Mouse (Mus musculus): ENCODE measurements around the gene Dpf1. TPM values are rescaled to one million over a fixed set of nuclear protein-coding genes. Genes with fewer than 3 reads are reported as not detected.

Gene Dpf1
- polyA plus RNA-seq, 1 experiment from 2014 or later = 42.7 TPM

DNA sequence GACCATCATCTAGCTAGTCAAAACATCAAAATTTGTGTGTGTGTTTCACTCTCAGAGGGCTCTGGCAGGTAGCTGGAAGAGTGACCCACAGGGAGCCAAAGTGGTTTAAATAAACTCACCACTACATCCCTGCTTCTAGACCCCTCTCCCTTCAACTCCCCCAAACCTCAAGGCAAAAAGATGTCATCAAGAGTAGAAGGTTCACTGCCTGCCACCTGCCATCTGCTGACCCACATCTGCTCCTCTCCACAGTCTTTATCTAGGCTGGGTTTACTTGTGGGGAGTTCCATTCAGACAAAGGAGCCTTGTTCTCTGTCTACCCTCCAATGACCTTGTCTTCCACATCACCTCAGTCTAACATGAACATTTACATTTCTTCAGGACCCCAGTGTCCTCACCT is 24.5 kb upstream of the Dpf1 start:
- DNase-seq (ENCODE audit: extremely low spot score, low spot score) = no peak
- H3K36me3 ChIP-seq (replicated peaks) = no peaks in the 10 kb centered on the region
- H3K4me1 ChIP-seq = peaks cover 23% of the 10 kb centered on the region
- H3K27me3 ChIP-seq (ENCODE audit: poor library complexity, severe bottlenecking) = peaks cover 48% of the 10 kb centered on the region
- no peak overlapping the region for H3K4me3 ChIP-seq
- no peaks in the 10 kb centered on the region for H3K9me3 ChIP-seq
- no peak overlapping the region for H3K27ac ChIP-seq

DNA sequence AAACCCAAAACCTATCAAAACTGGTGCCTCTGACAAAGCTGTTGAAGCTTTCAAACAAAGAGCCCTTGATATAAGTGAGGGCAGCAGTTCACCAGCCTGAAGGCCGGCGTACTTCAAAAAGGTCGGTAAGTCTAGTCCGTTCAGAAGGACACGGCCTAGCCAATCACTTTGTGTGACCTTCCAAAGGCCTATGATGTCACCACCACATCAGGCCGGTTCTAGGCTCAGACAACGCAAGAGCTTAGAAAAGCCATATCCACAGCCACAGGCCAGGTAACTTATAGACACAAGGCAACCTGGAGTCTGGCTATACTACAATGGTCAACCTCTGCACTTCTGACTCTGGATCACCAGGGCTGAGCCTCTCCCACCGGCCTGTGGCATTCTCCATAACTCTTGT is 23.8 kb upstream of the Dpf1 start:
- no peak overlapping the region for H3K4me3 ChIP-seq
- peaks cover 23% of the 10 kb centered on the region for H3K4me1 ChIP-seq
- peaks cover 55% of the 10 kb centered on the region for H3K27me3 ChIP-seq (ENCODE audit: poor library complexity, severe bottlenecking)
- 79% methylated on average over 8 of the region's 8 CpGs for WGBS
- no peak for DNase-seq (ENCODE audit: extremely low spot score, low spot score)
- H3K9me3 ChIP-seq = no peaks in the 10 kb centered on the region
- H3K36me3 ChIP-seq (replicated peaks) = no peaks in the 10 kb centered on the region
- H3K27ac ChIP-seq = no peak overlapping the region

DNA sequence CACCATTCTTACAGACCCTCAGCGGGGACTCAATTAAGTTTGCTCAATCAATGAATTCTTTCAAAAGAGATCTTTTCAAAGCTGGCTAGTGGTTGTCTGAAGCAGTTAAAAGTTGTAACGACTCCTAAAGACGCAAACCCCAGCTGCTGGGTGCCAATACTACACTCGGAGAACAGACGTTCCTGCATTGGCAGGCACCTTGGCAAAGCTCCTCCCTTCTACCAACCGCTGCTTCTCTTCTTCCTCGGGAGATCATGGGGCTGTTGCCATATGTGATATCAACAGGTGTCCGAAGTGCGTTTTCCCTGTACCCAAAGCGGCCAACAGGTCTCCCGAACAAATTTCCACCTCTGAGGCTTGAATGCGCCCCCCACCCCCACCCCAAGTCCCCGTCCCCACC is 22.9 kb upstream of the Dpf1 start:
- Histone ChIP-seq H3K27me3 (ENCODE audit: poor library complexity, severe bottlenecking) (peaks cover 63% of the 10 kb centered on the region), H3K4me1 (peaks cover 23% of the 10 kb centered on the region), H3K9me3 (no peaks in the 10 kb centered on the region), H3K4me3 (peak overlapping the region; percentile 73), H3K27ac (peak overlapping the region; percentile 84), H3K36me3 (replicated peaks) (no peaks in the 10 kb centered on the region)
- DNase-seq (ENCODE audit: extremely low spot score, low spot score) = no peak
- WGBS = 12% methylated on average over 13 of the region's 13 CpGs

DNA sequence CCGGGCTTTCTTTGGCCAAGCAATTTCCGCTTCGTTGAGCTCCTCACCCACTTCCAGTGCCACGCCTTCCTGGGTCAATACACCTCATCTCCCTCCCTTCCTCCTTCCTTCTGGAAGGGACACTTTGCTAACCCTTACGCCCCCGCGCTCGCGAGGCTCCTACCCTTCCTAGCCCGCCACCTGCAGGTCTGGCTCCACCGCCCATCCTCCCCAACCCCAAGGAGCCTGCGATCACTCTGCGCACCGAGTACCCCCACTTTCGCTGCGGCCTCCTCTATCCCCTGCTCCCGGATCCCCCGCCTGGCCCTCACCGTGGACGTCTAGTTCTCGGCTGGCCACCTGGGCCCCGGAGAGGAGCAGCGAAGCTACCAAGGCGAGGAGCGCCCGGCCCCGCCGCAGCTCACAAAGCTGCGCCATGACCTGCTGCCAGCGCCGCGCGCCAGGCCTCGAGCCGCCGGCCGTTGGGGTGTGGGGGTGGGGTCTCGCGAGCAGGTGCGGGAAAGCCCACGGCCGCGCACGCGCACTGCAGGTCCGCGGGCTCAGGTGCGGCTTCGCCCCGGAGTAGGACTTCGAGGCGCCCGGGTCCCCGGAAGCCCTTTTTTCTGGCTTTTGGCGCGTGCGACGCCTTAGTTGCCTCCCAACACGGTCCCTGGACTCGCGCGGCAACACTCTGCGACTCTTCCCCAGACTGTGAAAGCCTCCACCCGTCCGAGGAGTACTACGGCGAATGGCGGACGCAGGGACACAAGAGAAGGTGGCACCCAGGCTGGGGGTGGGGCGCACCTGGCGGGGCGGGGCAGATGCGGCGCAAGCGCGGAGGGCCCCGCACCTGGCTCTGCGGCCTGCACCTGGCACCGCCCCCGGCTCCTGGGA is 22.3 kb upstream of the Dpf1 start, which contains the start of gene Spint2:
Spint2 (minus strand) TSS at position 712 of the 873 bp plus-strand sequence.
- H3K4me1 ChIP-seq = peaks cover 23% of the 10 kb centered on the region
- peak within 1 kb of the TSS; percentile 73 for H3K4me3 ChIP-seq
- WGBS = under 1% methylated on average over 80 of the region's 80 CpGs
- H3K27ac ChIP-seq = peak within 1 kb of the TSS; percentile 84
- DNase-seq (ENCODE audit: extremely low spot score, low spot score) = peak; percentile 48
- H3K36me3 ChIP-seq (replicated peaks) = no peaks in the 10 kb centered on the region
- H3K27me3 ChIP-seq (ENCODE audit: poor library complexity, severe bottlenecking) = peaks cover 63% of the 10 kb centered on the region
- H3K9me3 ChIP-seq = no peaks in the 10 kb centered on the region

DNA sequence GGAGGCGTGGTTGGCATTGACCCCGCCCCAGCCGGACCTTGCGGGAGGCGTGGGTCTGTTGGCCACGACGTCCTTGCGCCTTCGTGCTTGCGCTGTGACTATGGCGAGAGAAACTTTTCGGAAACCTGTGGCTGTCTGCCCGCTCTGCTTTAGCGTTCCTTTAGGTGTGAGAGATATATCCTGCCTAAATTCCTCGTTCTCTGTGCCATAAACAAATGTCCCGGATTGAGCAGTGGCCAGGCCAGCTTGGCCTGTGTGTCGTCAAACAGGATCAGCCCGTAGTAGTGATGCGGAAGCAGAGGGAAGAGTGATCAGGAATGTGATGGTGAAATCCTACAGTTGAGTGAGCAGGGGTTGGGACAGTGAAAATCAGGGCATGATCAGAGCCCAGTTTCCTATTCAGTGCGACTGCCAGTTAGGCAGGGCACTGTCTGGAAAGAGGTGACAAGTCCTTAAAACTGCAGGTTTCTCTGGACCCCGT is 21.6 kb upstream of the Dpf1 start:
- H3K27me3 ChIP-seq (ENCODE audit: poor library complexity, severe bottlenecking) = peaks cover 65% of the 10 kb centered on the region
- 11% methylated on average over 21 of the region's 21 CpGs for WGBS
- H3K36me3 ChIP-seq (replicated peaks) = no peaks in the 10 kb centered on the region
- H3K4me3 ChIP-seq = peak overlapping the region; percentile 73
- H3K9me3 ChIP-seq = no peaks in the 10 kb centered on the region
- DNase-seq (ENCODE audit: extremely low spot score, low spot score) = no peak
- H3K27ac ChIP-seq = peak overlapping the region; percentile 84
- H3K4me1 ChIP-seq = peaks cover 23% of the 10 kb centered on the region

DNA sequence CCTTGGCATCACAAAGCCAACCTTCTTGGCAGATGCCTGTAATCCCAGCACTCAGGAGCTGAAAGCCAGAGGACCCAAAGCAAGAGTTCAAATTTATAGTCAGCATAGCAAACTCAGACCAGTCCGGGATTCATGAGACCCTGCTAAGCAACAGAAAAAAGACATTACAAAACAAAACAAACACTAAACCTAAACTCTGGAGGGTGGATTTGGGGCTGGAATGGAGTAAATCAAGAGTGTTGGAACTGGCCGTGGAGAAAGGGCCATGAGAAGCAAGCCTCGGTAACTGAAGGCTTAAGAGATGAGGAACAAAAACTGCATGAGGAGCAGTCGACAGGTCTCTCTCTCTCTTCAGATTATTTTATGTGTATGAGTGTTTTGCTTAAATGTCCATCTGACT is 19.9 kb upstream of the Dpf1 start:
- WGBS = 90% methylated on average over 4 of the region's 4 CpGs
- H3K4me1 ChIP-seq = peaks cover 27% of the 10 kb centered on the region
- no peak overlapping the region for H3K4me3 ChIP-seq
- peaks cover 82% of the 10 kb centered on the region for H3K27me3 ChIP-seq (ENCODE audit: poor library complexity, severe bottlenecking)
- no peak overlapping the region for H3K27ac ChIP-seq
- no peaks in the 10 kb centered on the region for H3K9me3 ChIP-seq
- no peak for DNase-seq (ENCODE audit: extremely low spot score, low spot score)
- H3K36me3 ChIP-seq (replicated peaks) = no peaks in the 10 kb centered on the region

DNA sequence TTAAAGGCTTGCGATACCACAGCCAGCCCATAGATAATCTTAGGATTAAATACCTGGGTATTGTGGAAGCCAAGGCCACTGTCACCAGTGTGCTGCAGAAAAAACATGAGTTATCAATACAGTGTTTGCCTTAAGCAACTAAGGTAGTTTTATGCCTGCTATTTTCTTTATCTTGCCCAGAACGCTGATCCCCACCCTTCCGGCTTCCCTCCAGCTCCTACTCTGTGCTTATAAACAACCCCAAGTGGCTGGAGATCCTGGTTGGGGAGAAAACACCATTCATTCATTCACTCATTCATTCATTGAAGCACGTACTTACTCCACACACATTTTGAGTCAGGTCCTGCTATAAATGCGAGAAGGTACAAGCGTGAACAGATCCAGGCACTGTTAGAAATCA is 19.2 kb upstream of the Dpf1 start:
- peaks cover 82% of the 10 kb centered on the region for H3K27me3 ChIP-seq (ENCODE audit: poor library complexity, severe bottlenecking)
- DNase-seq (ENCODE audit: extremely low spot score, low spot score) = no peak

DNA sequence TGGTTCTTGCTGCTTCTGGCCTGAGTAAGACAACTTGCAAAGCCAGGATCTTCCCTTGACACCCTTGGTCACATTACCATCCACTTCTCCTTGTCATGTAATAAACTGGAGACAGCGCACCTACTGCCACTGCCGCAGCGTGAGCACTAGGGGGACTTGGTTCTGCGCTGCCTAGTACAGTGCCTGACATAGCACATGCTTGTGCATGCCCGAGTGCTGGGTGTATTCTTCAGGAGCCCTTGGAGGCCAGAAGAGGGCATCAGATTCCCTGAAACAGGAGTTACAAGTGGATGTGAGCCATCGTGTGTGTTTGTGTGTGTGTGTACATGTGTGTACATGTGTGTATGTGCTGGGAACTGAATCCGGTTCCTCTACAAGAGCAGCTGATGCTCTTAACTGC is 16.3 kb upstream of the Dpf1 start:
- Histone ChIP-seq H3K36me3 (replicated peaks) (no peaks in the 10 kb centered on the region), H3K4me1 (peaks cover 36% of the 10 kb centered on the region), H3K27me3 (ENCODE audit: poor library complexity, severe bottlenecking) (peaks cover 75% of the 10 kb centered on the region), H3K9me3 (no peaks in the 10 kb centered on the region), H3K4me3 (no peak overlapping the region), H3K27ac (no peak overlapping the region)
- 91% methylated on average over 7 of the region's 7 CpGs for WGBS
- DNase-seq (ENCODE audit: extremely low spot score, low spot score) = no peak

More for the DNA sequence above, 19.2 kb upstream of the Dpf1 start:
- Histone ChIP-seq H3K36me3 (replicated peaks) (no peaks in the 10 kb centered on the region), H3K4me3 (no peak overlapping the region), H3K27ac (no peak overlapping the region), H3K4me1 (peaks cover 33% of the 10 kb centered on the region), H3K9me3 (no peaks in the 10 kb centered on the region)
- 94% methylated on average over 6 of the region's 6 CpGs for WGBS

DNA sequence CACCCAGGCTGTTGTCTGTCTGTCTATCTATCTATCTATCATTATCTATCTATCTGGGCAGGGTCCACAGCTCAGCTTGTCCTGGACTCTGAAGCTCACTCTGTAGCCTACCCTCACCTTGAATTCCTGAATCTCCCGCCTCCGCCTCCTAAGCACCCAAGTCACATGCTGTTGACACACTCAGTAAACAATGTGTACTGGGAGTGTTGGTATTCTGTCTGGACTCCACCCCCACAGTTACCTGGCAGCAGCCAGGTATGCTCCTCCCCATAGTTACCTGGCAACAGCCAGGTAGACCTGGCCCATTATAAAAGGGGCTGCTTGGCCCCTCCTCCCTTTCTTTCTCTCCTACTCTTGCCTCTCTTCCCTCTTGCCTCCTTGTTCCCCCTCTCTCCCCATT is 15.7 kb upstream of the Dpf1 start:
- no peak for DNase-seq (ENCODE audit: extremely low spot score, low spot score)
- Histone ChIP-seq H3K9me3 (no peaks in the 10 kb centered on the region), H3K36me3 (replicated peaks) (no peaks in the 10 kb centered on the region), H3K4me1 (peaks cover 42% of the 10 kb centered on the region), H3K27me3 (ENCODE audit: poor library complexity, severe bottlenecking) (peaks cover 75% of the 10 kb centered on the region), H3K27ac (no peak overlapping the region), H3K4me3 (no peak overlapping the region)
- 90% methylated on average over 2 of the region's 2 CpGs for WGBS

DNA sequence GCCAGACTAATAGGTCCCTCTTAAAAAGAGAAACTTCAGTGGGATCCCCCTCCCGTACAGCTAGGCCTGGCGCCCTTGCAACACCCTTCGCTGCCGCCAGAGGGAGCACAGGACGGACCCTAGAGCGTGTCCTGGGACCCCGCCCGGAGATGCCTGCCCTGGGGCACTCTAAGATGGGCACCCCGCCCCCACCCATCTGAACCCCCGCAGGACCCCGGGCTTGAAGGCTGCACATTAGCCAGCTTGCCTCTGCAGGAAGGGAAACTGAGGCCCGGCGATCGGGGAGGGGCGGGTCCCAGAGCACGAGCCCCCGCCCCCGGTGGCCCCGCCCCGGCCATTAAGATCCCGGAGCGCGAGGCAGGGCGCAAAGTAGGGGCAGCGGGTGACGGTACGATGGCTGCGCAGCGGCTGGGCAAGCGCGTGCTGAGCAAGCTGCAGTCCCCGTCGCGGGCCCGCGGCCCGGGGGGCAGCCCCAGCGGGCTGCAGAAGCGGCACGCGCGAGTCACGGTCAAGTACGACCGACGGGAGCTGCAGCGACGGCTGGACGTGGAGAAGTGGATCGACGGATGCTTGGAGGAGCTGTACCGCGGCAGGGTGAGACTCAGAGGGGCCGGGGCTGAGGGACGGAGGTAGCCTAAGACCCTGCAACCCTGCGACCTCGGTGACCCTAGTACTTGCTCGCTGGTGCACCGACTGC is 14.7 kb upstream of the Dpf1 start, which contains the start of gene Ppp1r14a:
Ppp1r14a (plus strand) TSS at position 367 of the 697 bp plus-strand sequence.
- peaks cover 78% of the 10 kb centered on the region for H3K27me3 ChIP-seq (ENCODE audit: poor library complexity, severe bottlenecking)
- H3K4me1 ChIP-seq = peaks cover 52% of the 10 kb centered on the region

DNA sequence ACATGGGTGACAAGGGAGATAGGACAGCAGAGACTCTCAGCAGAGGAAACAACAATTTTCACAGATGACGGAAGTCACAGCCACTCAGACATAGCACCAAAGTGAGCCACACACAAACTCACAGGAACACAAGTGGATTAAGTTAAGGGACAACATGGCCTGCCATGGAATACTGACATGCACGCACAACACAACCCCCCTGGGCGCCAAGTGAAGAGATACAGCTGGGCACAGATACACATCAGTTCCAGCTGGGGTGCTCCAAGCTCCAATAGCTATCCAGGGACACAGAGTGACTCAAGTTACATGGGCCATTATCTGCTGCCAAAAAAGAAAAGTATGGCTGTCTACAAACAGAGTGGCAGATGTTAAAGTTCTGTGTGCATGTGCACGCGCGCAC is 13.9 kb upstream of the Dpf1 start:
- H3K4me1 ChIP-seq = peaks cover 54% of the 10 kb centered on the region
- DNase-seq (ENCODE audit: extremely low spot score, low spot score) = no peak
- H3K4me3 ChIP-seq = peak overlapping the region; percentile 62
- no peaks in the 10 kb centered on the region for H3K9me3 ChIP-seq
- no peaks in the 10 kb centered on the region for H3K36me3 ChIP-seq (replicated peaks)
- 85% methylated on average over 6 of the region's 6 CpGs for WGBS
- H3K27ac ChIP-seq = no peak overlapping the region
- H3K27me3 ChIP-seq (ENCODE audit: poor library complexity, severe bottlenecking) = peaks cover 73% of the 10 kb centered on the region

More for the DNA sequence above, 14.7 kb upstream of the Dpf1 start, which contains the start of gene Ppp1r14a:
- Histone ChIP-seq H3K4me3 (peak within 1 kb of the TSS; percentile 62), H3K36me3 (replicated peaks) (no peaks in the 10 kb centered on the region), H3K27ac (peak within 1 kb of the TSS; percentile 84), H3K9me3 (no peaks in the 10 kb centered on the region)
- peak; percentile 79 for DNase-seq (ENCODE audit: extremely low spot score, low spot score)
- under 1% methylated on average over 59 of the region's 59 CpGs for WGBS

DNA sequence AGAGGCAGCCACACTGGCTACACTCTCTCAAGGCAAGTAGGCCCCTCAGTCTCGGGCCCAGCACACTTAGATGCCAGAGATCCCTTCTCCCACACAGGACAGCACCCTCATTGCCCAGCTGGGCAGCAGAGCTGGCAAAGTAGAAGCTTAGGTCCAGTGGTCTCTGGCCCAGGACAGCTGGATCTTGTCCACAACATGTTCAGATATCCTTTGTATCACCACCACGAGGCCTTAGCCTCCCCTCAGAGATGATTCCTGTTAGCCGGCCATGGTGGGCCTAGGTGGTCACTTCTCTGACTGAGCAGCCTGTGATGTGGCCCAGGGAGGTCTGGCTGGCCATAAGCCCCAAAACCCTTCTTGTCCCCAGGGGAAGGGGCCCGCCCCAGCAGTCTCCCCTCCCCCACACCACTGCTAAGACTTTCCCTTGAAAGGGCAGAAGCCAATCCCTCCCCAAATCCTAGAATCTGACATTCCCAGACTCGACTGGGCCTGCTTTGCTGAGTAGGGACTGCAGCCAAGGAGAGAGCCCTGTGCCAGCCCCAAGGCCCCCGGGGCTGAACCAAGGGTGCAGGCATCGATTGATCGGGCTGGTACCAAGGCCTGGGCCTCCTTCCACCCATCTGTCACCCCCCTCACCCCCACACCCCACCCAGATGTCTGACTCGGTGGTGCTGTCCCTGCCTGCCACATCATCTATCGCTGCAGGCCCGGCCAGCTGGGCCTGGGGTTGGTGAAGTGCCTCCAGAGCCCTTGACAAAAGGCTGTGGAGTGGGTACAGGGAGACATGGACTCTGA is 12.9 kb upstream of the Dpf1 start:
- peaks cover 54% of the 10 kb centered on the region for H3K4me1 ChIP-seq
- 46% methylated on average over 11 of the region's 11 CpGs for WGBS
- H3K27ac ChIP-seq = peak overlapping the region; percentile 84
- no peaks in the 10 kb centered on the region for H3K9me3 ChIP-seq
- no peaks in the 10 kb centered on the region for H3K36me3 ChIP-seq (replicated peaks)
- peak overlapping the region; percentile 11; the same call in 1 of the 2 replicates for H3K4me3 ChIP-seq
- H3K27me3 ChIP-seq (ENCODE audit: poor library complexity, severe bottlenecking) = peaks cover 65% of the 10 kb centered on the region
- no peak for DNase-seq (ENCODE audit: extremely low spot score, low spot score)

Measured in forebrain, embryonic 10.5 days (tissue).